Mouse (Mus musculus) inflammation-experienced regulatory T-cells, adult 6 months (primary cell): ENCODE data around the gene Foxi2. TPM values are rescaled to one million over a fixed set of nuclear protein-coding genes. Genes with fewer than 3 reads are reported as not detected.

Experiments used
- ATAC-seq: one replicate; pipeline ENCODE4 v1.8.0; 2017
- polyA plus RNA-seq, 3 experiments: library from polyadenylated mRNA; unstranded; fragments of 100-300 nt; shearing (Covaris generic); gene quantifications; one replicate each; pipeline ENCODE4 v1.2.1; 2017

The Foxi2 gene
- not detected for polyA plus RNA-seq

DNA sequence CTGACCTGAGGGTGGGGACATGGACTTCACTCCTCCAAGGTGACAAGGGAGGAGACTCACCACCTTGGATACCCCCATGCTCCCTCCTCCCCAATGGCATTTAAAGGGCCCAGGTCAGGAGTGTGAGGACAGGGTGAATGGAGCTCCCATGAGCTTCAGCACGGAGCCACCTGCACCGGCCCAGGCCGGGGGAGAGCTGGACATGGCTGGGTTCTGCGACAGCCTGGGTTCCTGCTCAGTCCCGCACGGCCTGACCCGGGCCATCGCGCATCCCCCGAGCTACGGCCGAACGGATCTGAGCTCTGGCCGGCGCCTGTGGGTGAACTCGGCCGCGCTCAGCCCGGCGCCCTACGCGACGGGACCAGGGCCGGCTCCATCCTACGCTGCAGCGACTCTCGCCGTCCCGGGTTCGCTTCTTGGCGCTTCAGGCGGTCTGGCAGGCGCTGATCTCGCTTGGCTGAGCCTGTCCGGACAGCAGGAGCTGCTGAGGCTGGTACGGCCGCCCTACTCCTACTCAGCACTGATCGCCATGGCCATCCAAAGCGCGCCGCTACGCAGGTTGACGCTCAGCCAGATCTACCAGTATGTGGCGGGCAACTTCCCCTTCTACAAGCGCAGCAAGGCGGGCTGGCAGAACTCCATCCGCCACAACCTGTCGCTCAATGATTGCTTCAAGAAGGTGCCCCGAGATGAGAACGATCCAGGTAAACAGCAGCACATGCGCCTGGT lies at the start of gene Foxi2:
TSS of gene Foxi2 (plus strand) at position 72 of the 729 bp plus-strand sequence.
- ATAC-seq: no peak

DNA sequence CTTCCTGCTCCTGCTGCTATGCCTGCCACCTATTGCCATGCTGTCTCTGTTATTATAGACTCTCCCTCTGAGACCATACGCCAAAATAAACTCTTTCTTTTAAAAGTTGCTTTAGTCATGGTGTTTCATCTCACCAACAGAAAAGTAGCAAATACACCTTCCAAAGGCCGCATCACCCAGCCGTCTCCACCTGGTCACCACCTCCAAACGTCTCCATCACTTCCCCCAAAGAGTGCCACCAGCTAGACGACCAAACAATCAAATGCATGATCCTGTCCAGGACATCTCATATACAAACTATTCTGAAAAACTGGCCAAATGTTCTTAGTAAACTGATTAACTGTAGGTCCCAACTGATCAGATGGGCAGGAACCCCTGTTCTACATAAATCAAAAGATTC lies 45.5 kb upstream of the Foxi2 start:
- no peak for ATAC-seq

DNA sequence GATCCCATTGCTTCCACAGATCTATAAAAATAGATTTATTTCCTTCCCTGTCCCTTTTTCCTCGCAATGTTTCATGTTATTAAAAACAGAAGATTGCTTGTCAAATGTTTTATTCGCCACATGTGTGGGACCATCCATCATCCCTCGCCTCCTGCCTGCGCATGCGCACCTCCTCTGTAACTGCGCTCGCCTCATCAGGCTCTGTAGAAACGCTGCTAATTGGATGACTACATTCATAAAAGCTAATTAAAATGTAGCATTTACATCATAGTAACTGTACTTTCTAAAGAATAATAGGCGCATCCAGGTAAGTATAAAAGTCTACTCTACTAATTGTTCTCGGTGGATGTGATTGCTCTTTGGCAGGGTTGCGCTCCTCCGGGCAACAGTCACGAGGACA lies 34.1 kb upstream of the Foxi2 start:
- ATAC-seq: no peak

DNA sequence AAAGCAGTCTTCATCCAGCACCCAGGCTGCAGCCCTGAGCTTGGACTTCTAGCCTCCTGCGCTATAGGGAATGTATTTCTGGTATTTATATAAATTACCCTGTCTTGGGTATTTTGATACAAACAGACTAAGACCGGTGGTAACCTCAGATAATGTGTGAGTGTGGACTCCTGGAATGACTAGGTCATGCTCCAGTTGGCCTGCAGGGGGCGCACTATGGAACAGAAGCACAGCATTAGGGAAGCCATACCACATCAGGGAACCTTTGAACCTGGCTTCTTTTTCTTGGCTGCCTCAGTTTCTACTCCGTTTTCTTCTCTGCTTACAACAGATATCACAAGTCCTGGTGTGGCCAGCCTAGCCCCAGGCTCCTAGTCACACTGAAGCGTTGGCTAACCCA lies 33.2 kb upstream of the Foxi2 start:
- ATAC-seq: no peak

DNA sequence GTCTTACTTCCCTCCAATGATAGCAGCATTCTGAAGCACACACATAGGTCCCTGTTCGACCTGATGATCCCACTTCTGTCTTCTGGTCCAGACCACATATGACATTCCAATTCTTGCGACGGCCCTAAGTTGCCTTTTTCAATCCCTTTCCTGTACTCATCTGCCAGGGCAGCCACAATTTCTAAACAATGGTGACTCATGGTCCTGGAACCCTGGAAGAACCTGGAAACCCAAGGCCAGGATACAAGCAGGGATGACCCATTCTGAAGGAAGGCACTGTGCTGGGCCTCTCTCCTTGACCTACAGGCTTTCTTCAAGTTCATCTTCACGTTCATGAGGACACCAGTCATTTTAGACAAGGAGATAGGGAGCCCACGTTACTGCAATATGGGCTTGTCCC lies 31.8 kb upstream of the Foxi2 start:
- no peak for ATAC-seq

DNA sequence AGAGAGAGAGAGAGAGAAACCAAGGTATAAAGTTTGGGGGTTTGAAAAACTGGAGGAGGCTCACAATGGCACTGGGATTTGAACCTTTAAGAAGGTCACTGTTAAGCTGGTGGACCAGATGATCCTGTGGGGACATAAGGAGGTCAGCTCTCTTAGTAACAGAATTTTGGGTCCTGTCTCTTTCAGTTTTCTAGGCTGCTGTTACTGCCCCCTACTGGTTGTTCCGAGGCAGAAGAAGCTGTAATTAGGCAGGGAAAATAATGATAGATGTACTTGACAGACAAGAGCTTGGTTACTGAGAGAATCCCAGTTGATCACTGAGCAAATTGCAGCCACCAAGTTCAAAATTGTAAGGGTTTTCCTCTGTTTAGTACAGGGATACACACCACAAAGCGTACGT lies 21.1 kb upstream of the Foxi2 start:
- ATAC-seq: no peak

DNA sequence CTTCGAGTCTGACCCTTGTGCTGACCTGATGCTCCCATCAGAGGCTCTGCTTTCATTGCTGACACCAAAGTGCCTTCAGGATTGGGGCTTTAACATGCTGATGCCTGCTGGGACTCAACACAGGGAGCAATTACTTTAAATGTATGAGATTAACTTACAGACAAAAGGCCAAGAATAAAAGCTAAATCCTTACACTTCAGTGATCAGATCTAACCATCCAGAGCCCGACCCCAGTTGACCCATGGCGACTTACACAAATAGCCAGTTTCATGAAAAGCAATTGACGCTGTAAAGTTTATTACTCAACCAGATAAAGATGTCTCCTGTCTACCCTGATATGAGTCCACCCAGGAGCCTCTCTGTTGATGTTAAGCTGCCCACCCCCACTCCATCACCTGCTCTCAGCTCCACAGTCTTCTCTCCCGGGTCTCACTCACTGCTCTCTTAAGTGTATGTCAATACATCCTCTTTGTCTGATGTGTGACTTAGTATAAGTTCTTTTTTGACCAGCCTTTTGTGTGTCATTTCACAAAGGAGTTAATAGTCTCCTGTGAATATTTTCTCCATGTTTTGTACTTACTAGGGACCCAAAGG lies 17.1 kb upstream of the Foxi2 start:
- no peak for ATAC-seq

DNA sequence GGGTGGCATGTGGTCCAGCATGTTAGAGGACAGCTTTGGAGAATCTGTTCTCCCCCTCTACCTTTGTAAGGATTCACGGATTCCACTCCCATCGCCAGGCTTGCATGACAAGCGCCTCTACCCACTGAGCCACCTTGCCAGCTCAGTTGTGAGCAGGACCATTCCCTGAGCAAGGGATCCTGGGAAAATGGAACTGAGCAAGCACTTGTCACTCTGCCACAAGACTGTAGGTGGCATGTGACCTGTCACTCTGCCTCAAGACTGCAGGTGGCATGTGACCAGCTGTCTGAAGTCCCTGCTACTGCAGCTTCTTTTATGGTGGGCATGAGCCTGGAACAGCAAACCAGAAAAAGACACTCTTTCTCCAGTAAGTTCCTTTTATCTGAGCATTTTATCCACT lies 15.7 kb upstream of the Foxi2 start:
- ATAC-seq: no peak

DNA sequence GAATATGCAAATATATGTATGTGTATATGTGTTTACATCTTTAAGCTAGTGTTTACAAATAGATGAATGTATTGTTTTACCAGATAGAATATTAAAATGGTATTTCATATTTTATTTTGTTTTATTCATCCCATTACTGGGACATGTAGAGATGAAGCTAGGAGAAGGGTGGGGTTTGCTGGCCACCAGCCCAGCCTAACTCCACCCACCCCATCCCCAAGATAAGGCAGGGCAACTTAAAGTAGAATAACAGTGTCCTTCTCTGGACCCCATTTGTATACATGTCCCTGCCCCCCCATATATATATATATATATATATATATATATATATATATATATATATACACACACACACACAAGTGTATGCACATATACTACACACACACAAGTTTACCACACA lies 14.9 kb upstream of the Foxi2 start:
- ATAC-seq: no peak

DNA sequence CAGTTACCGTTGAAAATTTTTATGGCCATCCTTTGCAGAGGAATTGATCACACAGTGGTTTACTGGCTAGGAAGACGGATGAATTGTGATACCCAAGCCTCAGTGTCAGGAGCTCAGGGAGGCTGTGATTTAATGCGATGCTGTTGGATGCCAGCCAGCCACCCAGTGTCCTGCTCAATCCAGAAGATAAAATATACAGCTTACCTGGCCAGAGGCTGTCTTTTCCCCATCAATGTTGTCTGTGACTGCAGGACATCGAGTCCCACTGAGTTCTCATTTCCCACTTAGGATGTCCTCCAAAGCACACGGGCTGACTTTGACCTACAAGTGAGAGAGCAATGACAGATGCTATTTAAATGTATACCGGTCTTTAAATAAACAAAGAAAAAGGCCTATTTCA lies 13.0 kb upstream of the Foxi2 start:
- no peak for ATAC-seq

DNA sequence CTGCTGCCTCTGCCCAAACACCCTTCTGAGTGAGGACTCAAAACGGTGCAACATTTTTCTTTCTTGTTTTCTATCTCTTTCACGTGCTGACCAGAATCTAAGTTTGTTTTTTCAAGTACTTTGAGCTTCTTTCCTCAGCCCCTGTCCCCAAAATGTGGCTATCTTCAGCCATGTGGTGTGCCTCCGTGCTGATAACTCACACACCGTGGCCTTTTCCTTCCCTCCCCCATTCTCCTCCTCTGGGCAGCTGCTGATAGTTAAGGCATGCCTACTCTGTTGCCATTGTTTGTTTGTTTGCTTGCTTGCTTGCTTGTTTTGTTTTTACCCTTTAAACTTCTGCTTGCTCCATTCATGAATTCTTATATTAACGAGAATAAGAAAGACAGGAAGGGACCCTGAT lies 12.2 kb upstream of the Foxi2 start:
- no peak for ATAC-seq

DNA sequence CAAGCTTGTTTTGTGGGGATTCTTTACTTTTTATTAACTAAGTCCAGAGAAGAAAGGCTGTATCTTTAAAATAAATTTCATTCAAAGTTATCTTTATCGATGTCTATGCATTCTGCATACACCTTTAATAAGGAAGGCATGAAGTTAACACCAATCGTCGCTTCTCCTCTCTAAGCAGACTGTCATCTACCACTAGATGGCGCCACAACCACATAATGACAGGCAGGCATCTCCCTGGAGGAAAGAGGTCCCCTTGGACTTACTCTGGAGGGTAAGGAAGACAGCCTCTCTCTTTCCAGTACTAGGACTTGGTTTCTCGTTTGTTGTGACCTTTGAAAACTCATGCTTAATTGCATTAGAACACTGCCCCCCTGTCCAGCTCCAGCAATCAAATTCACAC lies 6.7 kb upstream of the Foxi2 start:
- ATAC-seq: no peak

DNA sequence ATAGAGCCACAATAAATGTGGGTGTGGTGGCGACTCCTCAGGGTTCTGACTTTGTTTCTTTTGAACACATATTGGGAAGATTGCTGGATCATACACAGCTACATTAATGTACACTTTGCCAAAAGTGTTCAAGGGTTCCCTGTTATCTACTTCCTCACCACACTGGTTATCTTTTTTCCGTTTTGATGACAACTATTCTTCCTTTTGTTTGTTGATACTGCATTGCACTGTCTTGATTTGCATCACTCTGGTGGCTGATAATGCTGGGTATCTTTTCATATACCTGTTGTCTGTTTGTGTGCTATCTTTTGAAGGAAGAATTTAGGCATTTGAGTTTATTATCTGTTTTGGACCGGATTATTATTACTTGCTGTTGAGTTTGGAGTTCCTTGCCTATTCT lies 3.3 kb upstream of the Foxi2 start:
- no peak for ATAC-seq

DNA sequence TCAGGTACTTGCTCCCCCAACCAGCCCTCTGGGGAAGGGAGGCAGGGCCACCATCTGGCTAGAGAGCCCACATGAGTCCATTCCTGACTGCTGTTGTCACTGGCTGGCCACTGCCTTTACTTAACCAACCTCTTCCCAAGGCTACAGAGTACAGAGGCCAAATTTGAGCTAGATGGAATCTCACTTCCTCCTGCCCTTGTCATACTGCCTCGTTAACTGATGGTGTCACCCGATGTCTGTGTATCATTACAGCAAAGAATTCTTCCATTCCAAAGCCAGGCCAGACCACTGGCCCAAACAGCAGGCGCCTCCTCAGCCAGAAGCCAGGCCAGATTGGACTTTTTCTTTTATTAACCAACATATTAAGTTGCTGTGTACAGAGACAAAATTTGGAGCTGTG lies 1.6 kb upstream of the Foxi2 start:
- no peak for ATAC-seq

DNA sequence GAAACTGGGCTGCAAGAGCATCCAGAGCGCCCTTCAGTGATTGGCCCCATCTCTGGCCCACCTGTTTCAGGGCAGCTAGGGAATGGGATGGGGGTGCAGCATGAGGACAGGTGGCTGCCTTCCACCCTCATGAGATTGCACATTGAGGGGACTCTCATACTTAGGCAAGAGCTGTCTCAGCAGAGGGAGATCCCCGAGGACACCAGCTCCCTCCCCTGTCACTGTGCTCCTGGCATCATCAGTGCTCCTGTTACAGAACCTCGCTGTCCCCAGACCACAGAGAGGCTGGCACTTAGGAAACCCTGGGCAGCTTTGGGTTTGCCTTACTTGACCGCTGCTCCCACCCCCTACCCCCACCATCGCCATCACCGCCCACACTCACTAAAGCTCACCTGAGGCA lies 2.2 kb downstream of the Foxi2 start:
- ATAC-seq: no peak

DNA sequence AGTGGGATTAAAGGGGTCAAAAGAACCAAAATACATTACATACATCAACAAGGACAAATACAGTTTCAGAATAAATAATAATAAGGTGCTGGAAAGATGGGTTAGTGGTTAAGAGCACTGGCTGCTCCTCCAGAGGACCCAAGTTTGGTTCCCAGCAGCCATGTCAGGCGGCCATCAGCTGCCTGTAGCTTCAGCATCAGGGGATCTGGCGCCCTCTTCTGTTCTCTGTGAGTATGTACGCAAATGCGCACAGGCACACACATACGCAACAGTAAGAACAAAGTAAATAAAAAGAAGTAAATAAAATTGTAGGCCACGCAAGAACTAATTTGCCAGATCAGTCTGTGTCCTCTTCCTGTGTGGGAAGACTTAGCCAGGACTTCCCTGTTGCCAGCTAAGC lies 18.7 kb downstream of the Foxi2 start:
- ATAC-seq: no peak

DNA sequence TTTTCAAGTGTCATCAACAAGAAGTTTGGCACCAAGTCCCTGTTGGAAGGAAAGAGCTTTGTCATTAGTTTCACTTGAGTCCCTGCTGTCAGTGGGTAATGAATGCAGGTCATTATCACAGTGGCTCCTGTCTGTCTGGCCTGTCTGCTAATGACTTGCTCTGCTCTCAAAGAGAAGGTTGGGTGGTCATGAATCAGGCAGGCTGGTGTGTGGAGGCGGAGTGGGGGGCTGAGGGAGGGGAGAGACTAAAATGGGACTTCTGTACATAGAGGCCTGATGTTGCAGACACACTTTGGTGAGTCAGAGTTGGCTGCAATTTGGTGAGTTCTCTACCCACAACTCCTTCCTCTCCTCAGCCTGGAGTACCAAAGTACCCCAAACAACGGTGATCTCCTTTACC lies 20.8 kb downstream of the Foxi2 start:
- ATAC-seq: no peak

DNA sequence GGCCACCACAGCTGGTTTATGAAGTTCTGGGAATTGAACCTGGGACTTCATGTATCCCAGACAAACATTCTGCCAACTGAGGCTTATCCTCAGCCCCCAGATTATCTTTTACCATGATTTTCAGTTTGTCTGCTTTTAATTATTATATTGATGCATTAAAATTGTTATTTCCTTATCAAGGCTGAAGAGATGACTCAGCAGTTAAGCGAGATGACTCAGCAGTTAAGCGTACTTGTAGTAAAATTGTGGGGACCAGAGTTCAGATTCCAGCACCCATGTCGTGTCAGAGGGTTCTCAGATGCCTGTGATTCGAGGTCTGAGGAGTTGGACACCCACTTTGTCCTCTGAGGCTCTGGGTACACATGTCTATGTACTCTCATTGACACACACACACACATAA lies 33.8 kb downstream of the Foxi2 start:
- no peak for ATAC-seq

DNA sequence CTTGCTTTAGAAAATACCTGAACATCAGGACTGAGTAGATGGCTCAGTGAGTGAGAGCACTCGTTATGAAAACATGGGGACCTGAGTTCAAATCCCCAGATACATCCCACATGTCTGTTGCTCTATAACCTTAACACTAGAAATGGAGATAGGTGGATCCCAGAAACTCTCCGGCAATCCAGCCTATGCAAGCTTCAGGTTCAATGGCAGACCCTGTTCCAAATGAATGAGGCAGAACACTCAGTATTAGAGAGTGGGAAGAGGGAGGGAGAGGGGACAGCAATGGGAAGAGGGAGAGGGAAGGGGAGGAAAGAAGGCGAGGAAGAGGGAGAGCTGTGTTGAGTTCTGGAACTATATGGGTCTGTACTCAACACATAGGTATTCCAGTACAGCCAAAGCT lies 41.2 kb downstream of the Foxi2 start:
- no peak for ATAC-seq

DNA sequence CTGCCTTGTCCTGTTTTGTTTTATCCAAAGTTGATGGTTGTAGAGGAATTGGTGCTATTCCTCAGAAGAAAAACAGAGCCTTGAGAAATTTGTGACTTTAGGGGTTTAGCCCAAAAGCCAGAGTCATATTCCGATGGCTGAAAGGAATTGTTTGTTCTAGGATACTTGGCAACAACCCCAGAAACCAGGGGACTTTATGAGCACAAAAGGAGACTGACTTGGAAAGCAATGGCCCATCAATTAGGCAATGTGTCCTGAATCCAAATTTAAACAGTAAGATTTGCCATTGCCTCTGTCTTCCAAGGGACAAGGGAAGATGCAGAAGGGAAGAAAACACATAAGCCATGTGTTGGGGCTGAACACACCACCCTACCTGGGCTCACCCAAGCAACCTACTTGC lies 42.3 kb downstream of the Foxi2 start:
- no peak for ATAC-seq

DNA sequence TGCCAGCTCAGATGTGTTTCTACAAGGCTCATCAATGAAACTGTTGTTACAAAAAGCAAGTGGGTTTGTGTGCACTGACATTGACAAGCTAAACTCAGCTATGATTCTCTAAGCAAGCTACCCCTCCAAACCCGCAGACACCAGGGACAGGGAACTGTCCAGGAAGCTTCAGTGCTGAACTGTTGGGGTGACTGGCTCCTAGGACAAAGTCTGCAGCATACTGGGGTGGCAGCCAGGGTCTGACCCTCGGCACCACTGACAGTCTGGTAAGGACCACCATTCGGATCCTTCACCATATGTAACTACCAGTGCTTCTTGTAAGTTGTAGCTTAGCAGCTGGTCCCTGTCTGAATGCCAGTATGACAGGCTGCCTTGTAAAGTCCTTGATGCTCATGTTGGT lies 43.6 kb downstream of the Foxi2 start:
- no peak for ATAC-seq
